Mouse (Mus musculus) heart, embryonic 11.5 days (tissue): ENCODE measurements at regions not wholly inside any gene's neighbourhood (a gene's known extent, or its start where the extent isn't known, plus 50 kb on each side); places are given as distances from the start of the nearest gene placed in this dataset.

Experiments used
- ATAC-seq: fragments of 200-750 bp; cut with Nextera tagmentation; replicated peaks from 2 replicates; pipeline ENCODE4 v1.8.0; 2017; ENCODE audit warnings: moderate library complexity; ENCODE audit not compliant: insufficient number of reproducible peaks, low FRiP score, low TSS enrichment
- H3K27ac ChIP-seq: fragments of 300-500 bp; sonication (generic); 2 replicates; pipeline ENCODE4 v1.5.1; 2014; ENCODE audit warnings: mild to moderate bottlenecking, low read depth, low read length
- H3K27me3 ChIP-seq: fragments of 300-500 bp; sonication (generic); 2 replicates; pipeline ENCODE4 v1.6.1; 2014; ENCODE audit warnings: mild to moderate bottlenecking, low read length, mixed read lengths; ENCODE audit not compliant: control insufficient read depth, insufficient read depth
- H3K36me3 ChIP-seq: fragments of 300-500 bp; sonication (generic); 2 replicates; pipeline ENCODE4 v1.6.1; 2014; ENCODE audit warnings: mild to moderate bottlenecking, low read length, moderate library complexity, mixed read lengths; ENCODE audit not compliant: control insufficient read depth, insufficient read depth
- H3K4me1 ChIP-seq: fragments of 300-500 bp; sonication (generic); 2 replicates; pipeline ENCODE4 v1.6.1; 2014; ENCODE audit warnings: low read length; ENCODE audit not compliant: control insufficient read depth, insufficient read depth
- H3K4me2 ChIP-seq: fragments of 300-500 bp; sonication (generic); 2 replicates; pipeline ENCODE4 v1.6.1; 2014; ENCODE audit warnings: mild to moderate bottlenecking, moderate library complexity
- H3K4me3 ChIP-seq: fragments of 300-500 bp; sonication (generic); 2 replicates; pipeline ENCODE4 v1.5.1; 2014; ENCODE audit warnings: low read depth, low read length
- H3K9ac ChIP-seq: fragments of 300-500 bp; sonication (generic); 2 replicates; pipeline ENCODE4 v1.6.1; 2014; ENCODE audit warnings: mild to moderate bottlenecking, low read depth, low read length, moderate library complexity
- H3K9me3 ChIP-seq: fragments of 300-500 bp; sonication (generic); replicated peaks from 2 replicates; pipeline ENCODE4 v1.6.1; 2016; ENCODE audit warnings: low read length; ENCODE audit not compliant: control insufficient read depth
- WGBS: fragments of 180-500 bp; shearing (Covaris S2); extraction: QIAGEN DNeasy Blood & Tissue Kit; methylation state at CpG from one replicate; pipeline ENCODE4 v1.1.7; 2014; ENCODE audit not compliant: insufficient replicate concordance; 5-methylcytosine and 5-hydroxymethylcytosine counted together

- H3K9me3 ChIP-seq: no peaks in the 10 kb centered on the region
- ATAC-seq: no peak
- 83% methylated on average over 2 of the region's 2 CpGs for WGBS
Measured at GRCm38 (mm10) chr12:9970771-9971170, 399.0 kb upstream of the Nt5c1b start.

GRCm38 (mm10) chr12:9978494-9979112 is 391.2 kb upstream of the Nt5c1b start:
- Histone ChIP-seq H3K4me1 (peaks cover 3% of the 10 kb centered on the region; the same call in 1 of the 2 replicates), H3K36me3 (no peaks in the 10 kb centered on the region), H3K9ac (no peak overlapping the region), H3K27me3 (no peaks in the 10 kb centered on the region), H3K27ac (no peak overlapping the region), H3K9me3 (no peaks in the 10 kb centered on the region), H3K4me3 (no peak overlapping the region), H3K4me2 (no peak overlapping the region)
- no peak for ATAC-seq
- 76% methylated on average over 3 of the region's 3 CpGs for WGBS

More at GRCm38 (mm10) chr12:9970771-9971170, 399.0 kb upstream of the Nt5c1b start:
- no peak overlapping the region for H3K27ac ChIP-seq
- no peak overlapping the region for H3K9ac ChIP-seq
- no peaks in the 10 kb centered on the region for H3K4me1 ChIP-seq
- no peak overlapping the region for H3K4me3 ChIP-seq
- H3K36me3 ChIP-seq: no peaks in the 10 kb centered on the region
- no peak overlapping the region for H3K4me2 ChIP-seq
- H3K27me3 ChIP-seq: no peaks in the 10 kb centered on the region

- Histone ChIP-seq H3K4me2 (no peak overlapping the region), H3K9ac (no peak overlapping the region), H3K9me3 (no peaks in the 10 kb centered on the region), H3K27ac (no peak overlapping the region), H3K4me1 (peaks cover 3% of the 10 kb centered on the region; the same call in 1 of the 2 replicates), H3K36me3 (no peaks in the 10 kb centered on the region), H3K27me3 (no peaks in the 10 kb centered on the region), H3K4me3 (no peak overlapping the region)
- ATAC-seq: no peak
- 52% methylated on average over 1 of the region's 1 CpGs for WGBS
Measured at GRCm38 (mm10) chr12:9979113-9979507, 390.7 kb upstream of the Nt5c1b start.

- Histone ChIP-seq H3K4me3 (no peak overlapping the region), H3K9me3 (no peaks in the 10 kb centered on the region), H3K27ac (no peak overlapping the region), H3K36me3 (no peaks in the 10 kb centered on the region), H3K9ac (no peak overlapping the region), H3K4me2 (no peak overlapping the region), H3K27me3 (no peaks in the 10 kb centered on the region), H3K4me1 (no peaks in the 10 kb centered on the region)
- WGBS: 67% methylated on average over 1 of the region's 1 CpGs
- ATAC-seq: no peak
Measured at GRCm38 (mm10) chr12:9991305-9991704, 378.5 kb upstream of the Nt5c1b start.

GRCm38 (mm10) chr12:9995670-9996069 is 374.1 kb upstream of the Nt5c1b start:
- ATAC-seq: no peak

GRCm38 (mm10) chr12:9996455-9997189 is 373.2 kb upstream of the Nt5c1b start:
- H3K27me3 ChIP-seq: no peaks in the 10 kb centered on the region
- ATAC-seq: no peak
- H3K4me1 ChIP-seq: no peaks in the 10 kb centered on the region
- H3K4me3 ChIP-seq: no peak overlapping the region
- no peak overlapping the region for H3K9ac ChIP-seq
- no peak overlapping the region for H3K27ac ChIP-seq
- 73% methylated on average over 5 of the region's 5 CpGs for WGBS
- no peaks in the 10 kb centered on the region for H3K9me3 ChIP-seq
- H3K36me3 ChIP-seq: no peaks in the 10 kb centered on the region
- no peak overlapping the region for H3K4me2 ChIP-seq

More at GRCm38 (mm10) chr12:9995670-9996069, 374.1 kb upstream of the Nt5c1b start:
- Histone ChIP-seq H3K4me1 (no peaks in the 10 kb centered on the region), H3K4me3 (no peak overlapping the region), H3K9ac (no peak overlapping the region), H3K27me3 (no peaks in the 10 kb centered on the region), H3K9me3 (no peaks in the 10 kb centered on the region), H3K27ac (no peak overlapping the region), H3K4me2 (no peak overlapping the region), H3K36me3 (no peaks in the 10 kb centered on the region)
- WGBS: 70% methylated on average over 3 of the region's 3 CpGs

- no peaks in the 10 kb centered on the region for H3K9me3 ChIP-seq
- H3K4me3 ChIP-seq: no peak overlapping the region
- no peak overlapping the region for H3K9ac ChIP-seq
- H3K36me3 ChIP-seq: no peaks in the 10 kb centered on the region
- WGBS: 75% methylated on average over 9 of the region's 9 CpGs
- ATAC-seq: no peak
- no peaks in the 10 kb centered on the region for H3K4me1 ChIP-seq
- no peaks in the 10 kb centered on the region for H3K27me3 ChIP-seq
- no peak overlapping the region for H3K27ac ChIP-seq
- no peak overlapping the region for H3K4me2 ChIP-seq
Measured at GRCm38 (mm10) chr12:9997190-9997561, 372.6 kb upstream of the Nt5c1b start.

- Histone ChIP-seq H3K4me2 (no peak overlapping the region), H3K27ac (no peak overlapping the region), H3K4me3 (no peak overlapping the region), H3K4me1 (no peaks in the 10 kb centered on the region), H3K9me3 (no peaks in the 10 kb centered on the region), H3K36me3 (no peaks in the 10 kb centered on the region), H3K27me3 (no peaks in the 10 kb centered on the region), H3K9ac (no peak overlapping the region)
- ATAC-seq: no peak
- WGBS: 63% methylated on average over 3 of the region's 3 CpGs
Measured at GRCm38 (mm10) chr12:9997571-9997970, 372.2 kb upstream of the Nt5c1b start.

- Histone ChIP-seq H3K9me3 (no peaks in the 10 kb centered on the region), H3K36me3 (no peaks in the 10 kb centered on the region), H3K27me3 (no peaks in the 10 kb centered on the region), H3K4me2 (no peak overlapping the region), H3K4me1 (no peaks in the 10 kb centered on the region), H3K9ac (no peak overlapping the region), H3K27ac (no peak overlapping the region), H3K4me3 (no peak overlapping the region)
- no peak for ATAC-seq
- 67% methylated on average over 6 of the region's 6 CpGs for WGBS
Measured at GRCm38 (mm10) chr12:9999933-10000332, 369.8 kb upstream of the Nt5c1b start.
